9 mouse cellular contexts compared by ENCODE assay signal in genomic region chr4:126839873-126840272, GRCm38 (mm10).
DNase-seq lines count a peak whose midpoint lies in the region; ATAC-seq lines count a peak whose summit lies in the region.
"Had no signal": no experiment of that assay in that cellular context is flagged by ENCODE, and none has a peak within 500 bp of the region (broad histone marks: within the 10 kb centered on the region; RNA-seq: fewer than 3 reads in every experiment).

No protein-coding gene starts in this region.

- H3K36me3 ChIP-seq in liver, embryonic 16.5 days (ENCODE audit: control insufficient read depth, insufficient read depth): no peaks in the 10 kb centered on the region
- peaks cover 56% of the 10 kb centered on the region for H3K36me3 ChIP-seq in neural tube, embryonic 15.5 days

- H3K27me3 ChIP-seq in liver, embryonic 16.5 days (ENCODE audit: control insufficient read depth, insufficient read depth, low read depth, low read length): no peaks in the 10 kb centered on the region
- no peaks in the 10 kb centered on the region for H3K27me3 ChIP-seq in neural tube, embryonic 15.5 days (replicated peaks)
- H3K27me3 ChIP-seq: heart, embryonic 15.5 days had no signal

- H3K27ac ChIP-seq in liver, embryonic 16.5 days (ENCODE audit: low read length): no peak overlapping the region
- H3K27ac ChIP-seq in neural tube, embryonic 15.5 days (replicated peaks): 0 out of 2 replicates have a peak overlapping the region, but pooled peaks have one; percentile 18

- no peak overlapping the region for H3K9ac ChIP-seq in liver, embryonic 16.5 days (ENCODE audit: low read depth, low read length)
- no peak overlapping the region for H3K9ac ChIP-seq in neural tube, embryonic 15.5 days (replicated peaks)
- H3K9ac ChIP-seq: heart, embryonic 15.5 days had no signal

- ATAC-seq in liver, embryonic 16.5 days (ENCODE audit: low read depth): 0 out of 2 replicates have a peak, but pooled peaks have one; percentile 19
- peak; percentile 55 for ATAC-seq in neural tube, embryonic 15.5 days (ENCODE audit: low FRiP score)

- peak; percentile 84 for DNase-seq in CD4-positive, CD25-positive, alpha-beta regulatory T cell, adult 2 months (ENCODE audit: low read depth, low spot score)
- peak; percentile 93 for DNase-seq in adrenal gland, postnatal 10 days
- DNase-seq in embryo, embryonic 11.5 days (ENCODE audit: low read depth, low spot score): peak; percentile 66
- DNase-seq in heart, adult 8-10 months (ENCODE audit: low spot score): peak; percentile 77
- peak; percentile 72 to 92 for DNase-seq in kidney, postnatal 36 days
- peak; percentile 53 for DNase-seq in telencephalon, adult 2 months (ENCODE audit: low read depth, low spot score)

- H3K4me2 ChIP-seq in liver, embryonic 16.5 days (ENCODE audit: low read depth, low read length): no peak overlapping the region
- no peak overlapping the region for H3K4me2 ChIP-seq in neural tube, embryonic 15.5 days
- H3K4me2 ChIP-seq: heart, embryonic 15.5 days had no signal

- WGBS in liver, embryonic 16.5 days (ENCODE audit: insufficient replicate concordance): 21% methylated on average over 7 of the region's 7 CpGs
- WGBS in neural tube, embryonic 15.5 days: 23% methylated on average over 7 of the region's 7 CpGs

- no peak overlapping the region for H3K4me3 ChIP-seq in liver, embryonic 16.5 days (ENCODE audit: low read depth, low read length)
- H3K4me3 ChIP-seq in neural tube, embryonic 15.5 days (replicated peaks): no peak overlapping the region
- H3K4me3 ChIP-seq: heart, embryonic 15.5 days had no signal

- H3K4me1 ChIP-seq in liver, embryonic 16.5 days (ENCODE audit: control insufficient read depth, low read depth, low read length): no peaks in the 10 kb centered on the region
- H3K4me1 ChIP-seq in neural tube, embryonic 15.5 days: peaks cover 6% of the 10 kb centered on the region
- H3K4me1 ChIP-seq: heart, embryonic 15.5 days had no signal

- H3K9me3 ChIP-seq in liver, embryonic 16.5 days (replicated peaks; ENCODE audit: control insufficient read depth, low read length): no peaks in the 10 kb centered on the region
- H3K9me3 ChIP-seq in neural tube, embryonic 15.5 days (replicated peaks): no peaks in the 10 kb centered on the region
- H3K9me3 ChIP-seq: heart, embryonic 15.5 days had no signal
